Mouse (Mus musculus) adrenal gland, adult 10 weeks (tissue): ENCODE data around the gene Gch1. TPM values are rescaled to one million over a fixed set of nuclear protein-coding genes. Genes with fewer than 3 reads are reported as not detected.

Source experiments
- polyA plus RNA-seq: library from polyadenylated mRNA; stranded (reverse); fragments of 350-450 nt; fragmentation: Illumina TruSeq; extraction: RNeasy Lipid Tissue Mini Kit (QIAGEN cat#74804); gene quantifications from one replicate; pipeline ENCODE4 v1.2.3, GENCODE M21; 2014; ENCODE audit warnings: low read depth, low replicate concordance

The Gch1 gene
- 132 TPM for polyA plus RNA-seq

DNA sequence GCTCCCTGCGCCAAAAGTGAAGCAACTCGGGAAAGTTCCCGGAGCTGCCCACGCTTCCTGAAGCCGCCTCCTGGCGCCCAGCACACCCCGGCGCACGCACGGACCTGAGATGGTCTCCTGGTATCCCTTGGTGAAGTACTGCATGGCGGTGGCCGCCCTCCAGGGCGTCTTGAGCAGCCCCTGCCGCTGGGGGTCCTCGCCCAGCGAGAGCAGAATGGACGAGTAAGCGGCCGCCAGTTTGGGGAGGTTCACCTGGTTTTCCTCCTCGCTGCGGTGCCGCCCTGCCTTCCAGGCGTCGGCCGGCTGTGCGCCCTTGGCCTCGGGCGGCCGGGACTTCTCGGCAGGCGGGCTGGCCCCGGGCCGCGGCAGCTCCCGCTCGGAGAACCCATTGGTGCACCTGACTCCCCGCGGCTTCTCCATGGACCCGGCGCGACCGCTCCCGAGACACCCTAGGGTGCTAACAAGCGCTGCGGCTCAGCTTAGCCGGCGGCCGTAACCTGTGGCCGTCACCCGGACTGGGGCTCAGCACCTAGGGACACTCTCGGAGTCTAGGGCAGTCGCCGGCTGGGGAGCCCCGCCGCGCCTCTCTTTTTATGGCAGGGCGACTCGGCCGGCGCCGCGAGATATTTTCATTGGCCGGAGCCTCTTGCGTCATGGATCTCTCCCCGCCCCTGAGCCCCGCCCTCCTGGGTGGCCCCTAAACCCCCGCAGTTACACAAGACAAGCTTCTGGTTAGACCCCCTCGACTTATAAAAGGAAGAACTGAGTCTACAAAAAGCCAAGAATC lies at the start of gene Gch1:
Gene Gch1, minus strand, starts transcription at position 566 of the 787 bp plus-strand sequence.

Other genes starting within 250 kb of the Gch1 start
- gene Wdhd1, start 87.4 kb upstream of the Gch1 start, polyA plus RNA-seq, result 5.4 TPM
- gene Socs4, start 87.5 kb upstream of the Gch1 start, polyA plus RNA-seq, result 48.0 TPM
- 97.8 TPM for gene Mapk1ip1l, start 108.9 kb upstream of the Gch1 start, polyA plus RNA-seq
- 7.1 TPM for gene Lgals3, start 178.3 kb upstream of the Gch1 start, polyA plus RNA-seq
- 1.2 TPM for gene Dlgap5, start 229.0 kb upstream of the Gch1 start, polyA plus RNA-seq